ENCODE assay signal across 8 mouse cellular contexts in the genomic region with DNA sequence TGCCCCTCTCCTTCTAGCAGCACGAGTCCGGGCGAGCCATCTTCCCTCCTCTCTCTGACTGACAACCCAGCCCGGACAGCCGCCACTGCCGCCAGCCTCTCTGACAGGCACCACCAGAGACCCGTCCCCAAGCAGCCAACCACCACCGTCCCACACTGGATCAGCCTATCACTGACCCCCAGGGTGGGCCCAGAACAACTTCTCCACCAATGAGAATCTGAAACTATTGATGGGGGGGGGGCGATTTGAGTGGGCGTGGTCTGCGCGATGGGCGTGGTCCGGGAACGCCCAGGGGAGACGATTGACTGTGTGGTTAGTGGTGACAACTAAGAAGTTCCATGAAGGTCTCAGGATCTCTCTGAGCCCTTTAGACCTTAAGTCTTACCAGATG. TPM values are rescaled to one million over a fixed set of nuclear protein-coding genes. Genes with fewer than 3 reads are reported as not detected.
DNase-seq lines count a peak whose midpoint lies in the region; ATAC-seq and TF ChIP-seq lines count a peak whose summit lies in the region.

A gene (minus strand): TSS at position 112 of the 391 bp plus-strand sequence.

- H3K79me2 ChIP-seq in liver, adult 2 months (ENCODE audit: control insufficient read depth, insufficient read depth, low read length) = no peaks in the 10 kb centered on the region; the same call in 1 of the 2 replicates
- H3K79me2 ChIP-seq in myocyte (ENCODE audit: control insufficient read depth, insufficient read depth) = peaks cover 26% of the 10 kb centered on the region

- H3ac ChIP-seq in myocyte (ENCODE audit: control insufficient read depth, insufficient read length) = peak within 1 kb of the TSS; percentile 66

- peaks cover 29% of the 10 kb centered on the region for H3K4me1 ChIP-seq in bone marrow macrophage, adult 2 months (ENCODE audit: control insufficient read depth, insufficient read depth, low read length)
- H3K4me1 ChIP-seq in embryonic fibroblast, embryonic 13.5 days (ENCODE audit: control insufficient read depth, insufficient read depth, low read length) = no peaks in the 10 kb centered on the region
- peaks cover 12% of the 10 kb centered on the region for H3K4me1 ChIP-seq in heart, embryonic 10.5 days
- peaks cover 8% of the 10 kb centered on the region for H3K4me1 ChIP-seq in kidney, embryonic 15.5 days
- peaks cover 3% of the 10 kb centered on the region; the same call in 1 of the 2 replicates for H3K4me1 ChIP-seq in liver, adult 2 months (ENCODE audit: control insufficient read depth, insufficient read depth, low read length)

- no peaks in the 10 kb centered on the region for H3K9me3 ChIP-seq in heart, embryonic 10.5 days
- H3K9me3 ChIP-seq in kidney, embryonic 15.5 days (replicated peaks) = no peaks in the 10 kb centered on the region

- H3K36me3 ChIP-seq in heart, embryonic 10.5 days = 0 out of 2 replicates have a peak, but pooled peaks cover 3% of the 10 kb centered on the region
- H3K36me3 ChIP-seq in kidney, embryonic 15.5 days = no peaks in the 10 kb centered on the region
- H3K36me3 ChIP-seq in liver, adult 2 months (ENCODE audit: control insufficient read depth, insufficient read depth, low read length) = no peaks in the 10 kb centered on the region
- H3K36me3 ChIP-seq in myocyte (ENCODE audit: control insufficient read depth, insufficient read depth) = no peaks in the 10 kb centered on the region
- H3K36me3 ChIP-seq in splenic B cell, adult 2 months (ENCODE audit: control insufficient read depth, insufficient read depth, low read length, poor library complexity, severe bottlenecking) = no peaks in the 10 kb centered on the region

- DNase-seq in A20 (ENCODE audit: low read depth, low spot score) = peak; percentile 96
- DNase-seq in heart, embryonic 10.5 days (ENCODE audit: low spot score) = peak; percentile 100
- DNase-seq in liver, adult 2 months (ENCODE audit: extremely low read depth, low read depth, low spot score) = peak; percentile 84
- DNase-seq in splenic B cell, adult 2 months (ENCODE audit: low read depth, low spot score) = peak; percentile 97

- peak within 1 kb of the TSS; percentile 35 for H3K27ac ChIP-seq in bone marrow macrophage, adult 2 months (ENCODE audit: insufficient read depth, low read depth, low read length)
- no peak within 1 kb of the TSS for H3K27ac ChIP-seq in embryonic fibroblast, embryonic 13.5 days (ENCODE audit: insufficient read depth, low read length)
- H3K27ac ChIP-seq in heart, embryonic 10.5 days = peak within 1 kb of the TSS; percentile 96
- H3K27ac ChIP-seq in kidney, embryonic 15.5 days = peak within 1 kb of the TSS; percentile 82
- H3K27ac ChIP-seq in liver, adult 2 months (replicated peaks; ENCODE audit: insufficient read depth, low read depth, low read length) = 0 out of 2 replicates have a peak within 1 kb of the TSS, but pooled peaks have one; percentile 13

- TF ChIP-seq POLR2A in bone marrow macrophage, adult 2 months (IDR thresholded peaks at IDR 0.05; ENCODE audit: borderline replicate concordance, low read depth, low read length) = no peak
- TF ChIP-seq POLR2A in embryonic fibroblast, embryonic 13.5 days (IDR thresholded peaks at IDR 0.05; ENCODE audit: low read depth, low read length) = peak; percentile 90
- peak; percentile 85 for TF ChIP-seq POLR2A in liver, adult 2 months (IDR thresholded peaks at IDR 0.05; ENCODE audit: extremely low read depth, insufficient read depth, low read length)
- TF ChIP-seq POLR2A in myocyte (IDR thresholded peaks at IDR 0.05; ENCODE audit: insufficient read length, low read depth) = peak; percentile 90

- H3K9ac ChIP-seq in kidney, embryonic 15.5 days = peak within 1 kb of the TSS; percentile 88
- peak within 1 kb of the TSS; percentile 86 for H3K9ac ChIP-seq in liver, adult 2 months (ENCODE audit: low read depth, low read length)

- H3K4me3 ChIP-seq in bone marrow macrophage, adult 2 months (ENCODE audit: insufficient read depth, low read length) = peak within 1 kb of the TSS; percentile 74
- H3K4me3 ChIP-seq in embryonic fibroblast, embryonic 13.5 days (ENCODE audit: insufficient read depth, low read length) = peak within 1 kb of the TSS; percentile 52
- H3K4me3 ChIP-seq in heart, embryonic 10.5 days = peak within 1 kb of the TSS; percentile 97
- H3K4me3 ChIP-seq in kidney, embryonic 15.5 days (replicated peaks) = peak within 1 kb of the TSS; percentile 87
- peak within 1 kb of the TSS; percentile 83 for H3K4me3 ChIP-seq in liver, adult 2 months (ENCODE audit: insufficient read depth, low read depth, low read length)
- H3K4me3 ChIP-seq in myocyte = peak within 1 kb of the TSS; percentile 54

- peak; percentile 100 for ATAC-seq in kidney, embryonic 15.5 days (replicated peaks; ENCODE audit: low FRiP score)

- H3K27me3 ChIP-seq in heart, embryonic 10.5 days (ENCODE audit: insufficient read depth, poor library complexity, severe bottlenecking) = no peaks in the 10 kb centered on the region
- H3K27me3 ChIP-seq in kidney, embryonic 15.5 days = no peaks in the 10 kb centered on the region; the same call in 1 of the 2 replicates
- no peaks in the 10 kb centered on the region for H3K27me3 ChIP-seq in liver, adult 2 months (ENCODE audit: control insufficient read depth, insufficient read depth, low read length)
- no peaks in the 10 kb centered on the region for H3K27me3 ChIP-seq in myocyte (ENCODE audit: control insufficient read depth, insufficient read depth, insufficient read length)
- H3K27me3 ChIP-seq in splenic B cell, adult 2 months (ENCODE audit: control insufficient read depth, insufficient read depth, low read length, poor library complexity, severe bottlenecking) = no peaks in the 10 kb centered on the region

- TF ChIP-seq CTCF in bone marrow macrophage, adult 2 months (IDR thresholded peaks at IDR 0.05; ENCODE audit: low read depth, low read length) = no peak
- no peak for TF ChIP-seq CTCF in embryonic fibroblast, embryonic 13.5 days (IDR thresholded peaks at IDR 0.05; ENCODE audit: borderline replicate concordance, insufficient read depth, low read length)
- no peak for TF ChIP-seq CTCF in liver, adult 2 months (IDR thresholded peaks at IDR 0.05; ENCODE audit: low read depth, low read length)

- H3K4me2 ChIP-seq in kidney, embryonic 15.5 days = peak within 1 kb of the TSS; percentile 98
- H3K4me2 ChIP-seq in myocyte (ENCODE audit: low read depth) = peak within 1 kb of the TSS; percentile 92

- 0% methylated on average over 16 of the region's 16 CpGs for WGBS in heart, embryonic 10.5 days
- WGBS in kidney, embryonic 15.5 days = under 1% methylated on average over 13 of the region's 16 CpGs
- WGBS in liver, adult 2 months = 2% methylated on average over 16 of the region's 16 CpGs

TF ChIP-seq in myocyte, 11 proteins besides CTCF, POLR2A, EP300 and RAD21:
- no peak for TF ChIP-seq TCF12 (IDR thresholded peaks at IDR 0.05; ENCODE audit: insufficient read depth, poor library complexity, severe bottlenecking)
- no peak for TF ChIP-seq USF1 (IDR thresholded peaks at IDR 0.05; ENCODE audit: low read depth)
- no peak for TF ChIP-seq E2F4 (IDR thresholded peaks at IDR 0.05; ENCODE audit: insufficient read depth)
- TF ChIP-seq MYOG (IDR thresholded peaks at IDR 0.05; ENCODE audit: control insufficient read depth in 1 of 3, insufficient read depth in 1 of 3, insufficient read length in 2 of 3, low read depth in 2 of 3) = peak in 2 of 3 experiments; percentile 19 to 33
- no peak for TF ChIP-seq CEBPB (IDR thresholded peaks at IDR 0.05; ENCODE audit: insufficient read depth, poor library complexity, severe bottlenecking)
- peak; percentile 33 for TF ChIP-seq REST (IDR thresholded peaks at IDR 0.05; ENCODE audit: insufficient read depth, insufficient read length)
- TF ChIP-seq MAX (IDR thresholded peaks at IDR 0.05; ENCODE audit: low read depth) = no peak
- peak in 1 of 3 experiments; percentile 78 for TF ChIP-seq MYOD1 (IDR thresholded peaks at IDR 0.05; ENCODE audit: control insufficient read depth in 1 of 3, insufficient read length in 2 of 3, low read depth in 2 of 3)
- TF ChIP-seq TCF3 (IDR thresholded peaks at IDR 0.05; ENCODE audit: insufficient read length, low read depth) = no peak
- TF ChIP-seq POLR2AphosphoS2 (IDR thresholded peaks at IDR 0.05; ENCODE audit: insufficient read length, low read depth) = peak; percentile 88

RNA-seq across cellular contexts. Expression of the gene that starts here (rescaled TPM):
- polyA plus RNA-seq in bone marrow macrophage, adult 2 months (2012; ENCODE audit: insufficient read depth, insufficient read length, missing spikeins) = 24.2 and 24.3 TPM in 2 replicates
- polyA plus RNA-seq in embryonic fibroblast, embryonic 13.5 days (2011; ENCODE audit: insufficient read length, low read depth, missing spikeins) = 38.2 and 47.7 TPM in 2 replicates
- polyA plus RNA-seq in heart, embryonic 10.5 days (2016; fragmentation: Nextera tagmentation; extraction: Ambion mirVana) = 27.5 and 39.7 TPM in 2 replicates
- 23.2 and 24.4 TPM in 2 replicates for polyA plus RNA-seq in kidney, embryonic 15.5 days (2015; fragmentation: Nextera tagmentation; extraction: Ambion mirVana)
- 8.8 and 9.0 TPM in 2 replicates for total RNA-seq in liver, adult 2 months (2014; rRNA removed)
- 2.5 and 3.0 TPM in 2 replicates for polyA plus RNA-seq in liver, adult 2 months (2012; rRNA removed)
- 7.8 TPM for polyA plus RNA-seq in myocyte (2012; fragmentation: generic; extraction: Trizol)
